Mouse (Mus musculus): Measurements from ENCODE around the gene Gm49353. TPM values are rescaled to one million over a fixed set of nuclear protein-coding genes. Genes with fewer than 3 reads are reported as not detected.

Gm49353 gene
- not detected in 2 replicates for polyA plus RNA-seq (2012; rRNA removed; ENCODE audit: low replicate concordance)

GRCm38 (mm10) chr10:29198642-29199041 is at the start of gene Gm49353:
Gm49353 (plus strand) TSS chr10:29198954.

DNA sequence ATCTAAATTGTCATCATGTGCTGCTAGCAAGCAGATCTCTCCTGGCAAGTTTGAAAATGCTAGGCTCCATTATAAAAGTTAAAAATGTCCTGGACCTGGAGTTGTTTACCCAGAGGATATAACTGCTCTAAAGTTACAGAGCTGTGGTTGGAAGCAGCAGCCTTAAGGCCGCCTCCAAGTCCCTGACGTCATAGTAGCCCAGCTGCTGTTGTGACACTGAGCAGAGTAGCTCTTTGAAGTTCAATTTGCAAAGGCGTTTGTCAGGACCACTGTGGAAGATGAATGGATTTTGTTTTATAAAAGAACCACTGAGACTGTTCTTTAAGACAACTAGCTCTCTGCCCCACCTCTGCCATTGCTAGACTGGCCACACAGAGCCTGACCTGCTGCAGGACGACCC is 12.7 kb downstream of the Gm49353 start, which contains the start of gene 9330159F19Rik:
Gene 9330159F19Rik, plus strand, starts transcription at position 154 of the 400 bp plus-strand sequence.

Other genes with a start within 250 kb of the Gm49353 start
- 25.1 TPM in 1 of 2 replicates, not detected in the other for gene 2310057J18Rik, start 212.7 kb upstream of the Gm49353 start, polyA plus RNA-seq (2012; rRNA removed; ENCODE audit: low replicate concordance)
- 0.20 and 0.27 TPM in 2 replicates for gene Soga3, start 55.1 kb upstream of the Gm49353 start, polyA plus RNA-seq (2012; rRNA removed; ENCODE audit: low replicate concordance)
- 0.01 TPM in 1 of 2 replicates, not detected in the other for gene 9330159F19Rik, start 12.7 kb downstream of the Gm49353 start, polyA plus RNA-seq (2012; rRNA removed; ENCODE audit: low replicate concordance)
- gene Echdc1, start 114.2 kb downstream of the Gm49353 start, polyA plus RNA-seq (2012; rRNA removed; ENCODE audit: low replicate concordance) = 0.27 and 0.65 TPM in 2 replicates
- gene Rnf146, start 163.5 kb downstream of the Gm49353 start, polyA plus RNA-seq (2012; rRNA removed; ENCODE audit: low replicate concordance) = 4.0 and 5.3 TPM in 2 replicates